ENCODE assay signal across 8 mouse cellular contexts in genomic region chr15:37006475-37007164, GRCm38 (mm10). TPM values are rescaled to one million over a fixed set of nuclear protein-coding genes. Genes with fewer than 3 reads are reported as not detected.
DNase-seq lines count a peak whose midpoint lies in the region; ATAC-seq and TF ChIP-seq lines count a peak whose summit lies in the region.

No protein-coding gene starts in this region.

- H3K4me2 ChIP-seq in forebrain, embryonic 12.5 days, result peak overlapping the region; percentile 60
- peak overlapping the region; percentile 69 for H3K4me2 ChIP-seq in hindbrain, postnatal 0 days (ENCODE audit: low read depth, low read length)
- peak overlapping the region; percentile 74 for H3K4me2 ChIP-seq in lung, embryonic 14.5 days
- H3K4me2 ChIP-seq in neural tube, embryonic 13.5 days, result peak overlapping the region; percentile 70

- H3K27me3 ChIP-seq in forebrain, embryonic 12.5 days, result no peaks in the 10 kb centered on the region
- no peaks in the 10 kb centered on the region for H3K27me3 ChIP-seq in hindbrain, postnatal 0 days (ENCODE audit: insufficient read depth, low read length)
- no peaks in the 10 kb centered on the region for H3K27me3 ChIP-seq in lung, embryonic 14.5 days (ENCODE audit: insufficient read depth, low read length)
- H3K27me3 ChIP-seq in neural tube, embryonic 13.5 days, result no peaks in the 10 kb centered on the region

- under 1% methylated on average over 44 of the region's 48 CpGs for WGBS in forebrain, embryonic 12.5 days
- WGBS in hindbrain, postnatal 0 days, result under 1% methylated on average over 34 of the region's 48 CpGs
- WGBS in lung, embryonic 14.5 days, result under 1% methylated on average over 44 of the region's 48 CpGs
- under 1% methylated on average over 48 of the region's 48 CpGs for WGBS in neural tube, embryonic 13.5 days

- H3K36me3 ChIP-seq in forebrain, embryonic 12.5 days (replicated peaks), result peaks cover 17% of the 10 kb centered on the region
- H3K36me3 ChIP-seq in hindbrain, postnatal 0 days (ENCODE audit: insufficient read depth, low read length), result peaks cover 8% of the 10 kb centered on the region
- peaks cover 32% of the 10 kb centered on the region for H3K36me3 ChIP-seq in lung, embryonic 14.5 days (ENCODE audit: insufficient read depth)
- peaks cover 16% of the 10 kb centered on the region for H3K36me3 ChIP-seq in neural tube, embryonic 13.5 days

- no peaks in the 10 kb centered on the region for H3K9me3 ChIP-seq in forebrain, embryonic 12.5 days
- no peaks in the 10 kb centered on the region for H3K9me3 ChIP-seq in hindbrain, postnatal 0 days (ENCODE audit: low read length)
- no peaks in the 10 kb centered on the region for H3K9me3 ChIP-seq in lung, embryonic 14.5 days (ENCODE audit: low read depth, low read length)
- H3K9me3 ChIP-seq in neural tube, embryonic 13.5 days, result no peaks in the 10 kb centered on the region

- DNase-seq in embryo, embryonic 10 days (ENCODE audit: low spot score), result peak; percentile 31
- no peak for DNase-seq in embryo, embryonic 9.5 days (ENCODE audit: extremely low spot score)
- DNase-seq in hindbrain, postnatal 0 days (ENCODE audit: low spot score), result peak; percentile 44
- peak; percentile 69 for DNase-seq in lung, embryonic 14.5 days
- DNase-seq in frontal cortex, postnatal 14 days (ENCODE audit: low spot score in 2 of 2), result no peak

- no peak for TF ChIP-seq CTCF in hindbrain, postnatal 0 days (IDR thresholded peaks at IDR 0.05; ENCODE audit: low read depth)
- no peak for TF ChIP-seq CTCF in lung, embryonic 14.5 days (IDR thresholded peaks at IDR 0.05; ENCODE audit: low read depth)

- H3K4me3 ChIP-seq in forebrain, embryonic 12.5 days (replicated peaks), result peak overlapping the region; percentile 88
- H3K4me3 ChIP-seq in hindbrain, postnatal 0 days (ENCODE audit: low read length), result peak overlapping the region; percentile 95
- H3K4me3 ChIP-seq in lung, embryonic 14.5 days (ENCODE audit: low read depth, low read length), result peak overlapping the region; percentile 97
- H3K4me3 ChIP-seq in neural tube, embryonic 13.5 days, result peak overlapping the region; percentile 93

- H3K4me1 ChIP-seq in forebrain, embryonic 12.5 days, result peaks cover 32% of the 10 kb centered on the region
- peaks cover 6% of the 10 kb centered on the region; the same call in 1 of the 2 replicates for H3K4me1 ChIP-seq in hindbrain, postnatal 0 days (ENCODE audit: insufficient read depth, low read length)
- peaks cover 14% of the 10 kb centered on the region; the same call in 1 of the 2 replicates for H3K4me1 ChIP-seq in lung, embryonic 14.5 days (ENCODE audit: insufficient read depth)
- H3K4me1 ChIP-seq in neural tube, embryonic 13.5 days (replicated peaks), result peaks cover 33% of the 10 kb centered on the region

- peak overlapping the region; percentile 97 for H3K9ac ChIP-seq in forebrain, embryonic 12.5 days
- peak overlapping the region; percentile 94 for H3K9ac ChIP-seq in hindbrain, postnatal 0 days (replicated peaks; ENCODE audit: low read length)
- H3K9ac ChIP-seq in lung, embryonic 14.5 days, result peak overlapping the region; percentile 98
- H3K9ac ChIP-seq in neural tube, embryonic 13.5 days, result peak overlapping the region; percentile 99

- H3K27ac ChIP-seq in forebrain, embryonic 12.5 days, result peak overlapping the region; percentile 95
- H3K27ac ChIP-seq in hindbrain, postnatal 0 days, result peak overlapping the region; percentile 98
- H3K27ac ChIP-seq in lung, embryonic 14.5 days (ENCODE audit: low read depth), result peak overlapping the region; percentile 96
- H3K27ac ChIP-seq in neural tube, embryonic 13.5 days (replicated peaks), result peak overlapping the region; percentile 98

- peak; percentile 11 for ATAC-seq in activated CD4-positive, CD25-positive, alpha-beta regulatory T cell, adult 4 months
- no peak; the same call in 1 of the 2 replicates for ATAC-seq in forebrain, embryonic 12.5 days (ENCODE audit: low FRiP score)
- ATAC-seq in hindbrain, postnatal 0 days, result no peak; the same call in 1 of the 2 replicates
- ATAC-seq in lung, embryonic 14.5 days (ENCODE audit: insufficient read depth), result peak; percentile 54
- peak; percentile 68 for ATAC-seq in neural tube, embryonic 13.5 days (ENCODE audit: low read depth)

RNA-seq across cellular contexts. Expression of gene Zfp706, which starts 1.0 kb away (rescaled TPM):
- polyA plus RNA-seq in activated CD4-positive, CD25-positive, alpha-beta regulatory T cell, adult 4 months (2017; shearing (Covaris generic)), result 100 to 1,000 TPM; 467 to 529 TPM
- 463 and 489 TPM in 2 replicates for polyA plus RNA-seq in forebrain, embryonic 12.5 days (2016; fragmentation: Nextera tagmentation; extraction: Ambion mirVana)
- total RNA-seq in hindbrain, postnatal 0 days (2014; rRNA removed), result 57.2 and 61.8 TPM in 2 replicates
- 463 and 467 TPM in 2 replicates for polyA plus RNA-seq in hindbrain, postnatal 0 days (2015; fragmentation: Nextera tagmentation; extraction: Ambion mirVana)
- polyA plus RNA-seq in lung, embryonic 14.5 days (2014; fragmentation: Nextera tagmentation; extraction: Ambion mirVana), result 417 and 428 TPM in 2 replicates
- 455 and 475 TPM in 2 replicates for polyA plus RNA-seq in neural tube, embryonic 13.5 days (2015; fragmentation: Nextera tagmentation; extraction: Ambion mirVana)

Comparison
In these comparisons a context has a peak if more than half of its experiments do, and no peak if none do; other contexts are left out.
1. DNase-seq: peak in embryo, embryonic 10 days (single experiment), hindbrain, postnatal 0 days (single experiment) and lung, embryonic 14.5 days (single experiment); none in embryo, embryonic 9.5 days (single experiment) and frontal cortex, postnatal 14 days (0 of 2).
2. ATAC-seq: peak in activated CD4-positive, CD25-positive, alpha-beta regulatory T cell, adult 4 months (single experiment), lung, embryonic 14.5 days (single experiment) and neural tube, embryonic 13.5 days (single experiment); none in forebrain, embryonic 12.5 days (single experiment) and hindbrain, postnatal 0 days (single experiment).
3. Peak in every context shown above with its lines, with median percentiles within 50 percentile points of each other: H3K27ac ChIP-seq, H3K4me2 ChIP-seq, H3K4me3 ChIP-seq and H3K9ac ChIP-seq.